In the genomic region with DNA sequence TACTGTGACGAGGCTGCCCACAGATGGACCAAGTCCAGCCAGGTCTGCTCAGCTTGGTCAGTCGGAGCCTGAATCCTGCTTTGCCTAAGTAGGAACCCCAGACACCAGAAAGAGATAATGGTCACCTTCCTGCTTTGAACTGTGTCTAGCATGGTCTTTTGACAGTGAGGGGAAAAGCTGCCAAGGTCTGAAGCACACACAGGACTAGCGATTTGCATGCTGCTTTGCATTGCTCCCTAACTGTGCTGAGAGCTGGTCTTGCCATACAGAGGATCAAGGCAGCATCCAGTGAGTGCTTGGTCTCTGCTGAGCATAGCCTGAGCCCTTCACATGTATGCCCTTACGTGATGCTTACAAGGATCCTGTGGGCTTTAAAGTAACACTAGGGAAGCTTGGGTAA, we compare ENCODE assay signal across 34 mouse cellular contexts. TPM values are rescaled to one million over a fixed set of nuclear protein-coding genes. Genes with fewer than 3 reads are reported as not detected.
A peak's percentile ranks its signal among the peaks of the same experiment; 100 is the strongest.
DNase-seq lines count a peak whose midpoint lies in the region; ATAC-seq and TF ChIP-seq lines count a peak whose summit lies in the region.
"Had no signal": no experiment of that assay in that cellular context is flagged by ENCODE, and none has a peak within 500 bp of the region (broad histone marks: within the 10 kb centered on the region; RNA-seq: fewer than 3 reads in every experiment).

No protein-coding gene starts in this region.

- no peak for TF ChIP-seq POLR2A in CH12.LX (IDR thresholded peaks at IDR 0.05; ENCODE audit: low read depth, low read length)

- peak; percentile 65 for TF ChIP-seq EP300 in CH12.LX (IDR thresholded peaks at IDR 0.05; ENCODE audit: low read length)

- no peak overlapping the region for H3K9ac ChIP-seq in CH12.LX (ENCODE audit: insufficient read depth, low read depth)
- H3K9ac ChIP-seq: embryonic facial prominence, embryonic 12.5 days; embryonic facial prominence, embryonic 15.5 days; forebrain, postnatal 0 days; heart, embryonic 13.5 days; hindbrain, embryonic 14.5 days had no signal

- H3K9me3 ChIP-seq in megakaryocyte, embryonic 14.5 days, result peaks cover 5% of the 10 kb centered on the region; the same call in 1 of the 2 replicates
- H3K9me3 ChIP-seq in CH12.LX (replicated peaks; ENCODE audit: low read length), result peaks cover 6% of the 10 kb centered on the region
- H3K9me3 ChIP-seq: embryonic facial prominence, embryonic 12.5 days; embryonic facial prominence, embryonic 15.5 days; heart, embryonic 13.5 days had no signal

- H3K4me2 ChIP-seq in CH12.LX (ENCODE audit: insufficient read depth, low read depth, poor library complexity, severe bottlenecking), result peak overlapping the region; percentile 17
- H3K4me2 ChIP-seq: embryonic facial prominence, embryonic 12.5 days; embryonic facial prominence, embryonic 15.5 days; heart, embryonic 13.5 days; hindbrain, embryonic 14.5 days had no signal

- dilution Hi-C loops in CH12.LX (cut with MboI; ENCODE audit: extremely low pct_ligation_motif_present, extremely low pct_unique_long_range_greater_than_20kb, low sequenced_read_pairs), result no loop called here

- ATAC-seq in megakaryocyte, adult 5-6 weeks (ENCODE audit: poor library complexity, severe bottlenecking), result no peak
- ATAC-seq: activated CD4-positive, CD25-positive, alpha-beta regulatory T cell, adult 4 months; forebrain, embryonic 14.5 days; forebrain, postnatal 0 days; hindbrain, postnatal 0 days; inflammation-experienced regulatory T-cells, adult 6 months had no signal

- peak overlapping the region; percentile 23; the same call in 1 of the 2 replicates for H3K27ac ChIP-seq in CH12.LX (ENCODE audit: insufficient read depth, low read depth)
- H3K27ac ChIP-seq: embryonic facial prominence, embryonic 12.5 days; embryonic facial prominence, embryonic 15.5 days; heart, adult 2 months; heart, embryonic 13.5 days; hindbrain, embryonic 14.5 days; hindbrain, postnatal 0 days had no signal

- no peaks in the 10 kb centered on the region for H3K79me2 ChIP-seq in CH12.LX (replicated peaks; ENCODE audit: control insufficient read depth, extremely low read depth, insufficient read depth, poor library complexity, severe bottlenecking)

- peaks cover 54% of the 10 kb centered on the region for H3K27me3 ChIP-seq in megakaryocyte, embryonic 14.5 days (replicated peaks)
- H3K27me3 ChIP-seq in CH12.LX (replicated peaks), result peaks cover 6% of the 10 kb centered on the region
- peaks cover 1% of the 10 kb centered on the region; the same call in 1 of the 2 replicates for H3K27me3 ChIP-seq in splenic B cell, adult 2 months (ENCODE audit: control insufficient read depth, insufficient read depth, low read length, poor library complexity, severe bottlenecking)
- H3K27me3 ChIP-seq: embryonic facial prominence, embryonic 12.5 days; embryonic facial prominence, embryonic 15.5 days; heart, embryonic 13.5 days had no signal

- no peak for TF ChIP-seq CTCF in CH12.LX (conservative IDR thresholded peaks at IDR 0.05 in 1 of 2, IDR thresholded peaks at IDR 0.05 in 1 of 2; ENCODE audit: low read depth in 2 of 2, low read length in 2 of 2)

- peak overlapping the region; percentile 53 for H3K4me3 ChIP-seq in megakaryocyte, embryonic 14.5 days (replicated peaks)
- peak overlapping the region in 1 of 3 experiments; percentile 7 for H3K4me3 ChIP-seq in CH12.LX (replicated peaks in 1 of 3; ENCODE audit: low read depth in 2 of 3, low read length in 2 of 3, poor library complexity in 1 of 3)
- H3K4me3 ChIP-seq: embryonic facial prominence, embryonic 12.5 days; embryonic facial prominence, embryonic 15.5 days; heart, adult 2 months; heart, embryonic 13.5 days had no signal

- peak; percentile 9 for DNase-seq in urinary bladder, adult 2 months (ENCODE audit: low spot score)
- DNase-seq in urinary bladder, postnatal 25 days (ENCODE audit: low spot score), result no peak
- peak; percentile 88 for DNase-seq in CH12.LX (ENCODE audit: extremely low read depth)
- peak; percentile 54 for DNase-seq in splenic B cell, adult 2 months (ENCODE audit: low read depth, low spot score)
- DNase-seq in frontal cortex, postnatal 10 days (ENCODE audit: low spot score in 2 of 2), result no peak
- no peak for DNase-seq in embryo, embryonic 10 days (ENCODE audit: low spot score)
- DNase-seq: adrenal gland, adult 8-10 months; adrenal gland, postnatal 25 days; cerebellum, adult 11-12 months; cerebellum, adult 9-10 months; cerebellum, postnatal 14 days; forebrain, postnatal 0 days; gastrocnemius, postnatal 25 days; heart, adult 2 months; heart, postnatal 14 days; heart, postnatal 4 days had no signal

- no peaks in the 10 kb centered on the region for H3K36me3 ChIP-seq in megakaryocyte, embryonic 14.5 days (replicated peaks; ENCODE audit: low read length)
- no peaks in the 10 kb centered on the region for H3K36me3 ChIP-seq in CH12.LX (replicated peaks in 1 of 2; ENCODE audit: control insufficient read depth in 1 of 2, insufficient read depth in 1 of 2, low read length in 1 of 2)
- no peaks in the 10 kb centered on the region for H3K36me3 ChIP-seq in splenic B cell, adult 2 months (ENCODE audit: control insufficient read depth, insufficient read depth, low read length, poor library complexity, severe bottlenecking)
- H3K36me3 ChIP-seq: embryonic facial prominence, embryonic 15.5 days; heart, embryonic 13.5 days had no signal

- no peak for TF ChIP-seq RAD21 in CH12.LX (IDR thresholded peaks at IDR 0.05; ENCODE audit: low read depth, low read length)

- in situ Hi-C loops in CH12.LX (cut with MboI; ENCODE audit: low pct_ligation_motif_present, low pct_unique_long_range_greater_than_20kb, low sequenced_read_pairs), result no loop called here

- H3K4me1 ChIP-seq in megakaryocyte, embryonic 14.5 days, result peaks cover 35% of the 10 kb centered on the region
- H3K4me1 ChIP-seq in CH12.LX (ENCODE audit: control insufficient read depth in 1 of 2, insufficient read depth in 2 of 2), result peaks cover 11 to 27% of the 10 kb centered on the region in 2 experiments

TF ChIP-seq in CH12.LX, 34 proteins besides CTCF, POLR2A, EP300 and RAD21 (continues in another document):
- TF ChIP-seq MAFK (IDR thresholded peaks at IDR 0.05; ENCODE audit: insufficient replicate concordance, low read length) (no peak), USF1 (IDR thresholded peaks at IDR 0.05; ENCODE audit: low read depth, low read length) (no peak), MEF2A (IDR thresholded peaks at IDR 0.05; ENCODE audit: borderline replicate concordance, low read depth, low read length) (peak; percentile 57; the same call in 1 of the 2 replicates), SIN3A (IDR thresholded peaks at IDR 0.05; ENCODE audit: low read length) (peak; percentile 58; the same call in 1 of the 2 replicates), ELF1 (IDR thresholded peaks at IDR 0.05; ENCODE audit: low read depth, low read length) (peak; percentile 44; the same call in 1 of the 2 replicates), USF2 (conservative IDR thresholded peaks at IDR 0.05; ENCODE audit: low read depth, low read length) (no peak), MAX (IDR thresholded peaks at IDR 0.05; ENCODE audit: low read length) (peak; percentile 83), IRF4 (IDR thresholded peaks at IDR 0.05; ENCODE audit: low read depth, low read length) (peak; percentile 46; the same call in 1 of the 2 replicates), SMC3 (IDR thresholded peaks at IDR 0.05; ENCODE audit: low read depth, low read length) (no peak), NRF1 (IDR thresholded peaks at IDR 0.05; ENCODE audit: low read depth, low read length) (peak; percentile 36; the same call in 1 of the 2 replicates), MYC (IDR thresholded peaks at IDR 0.05; ENCODE audit: low read depth, low read length) (peak; percentile 72; the same call in 1 of the 2 replicates), NELFE (IDR thresholded peaks at IDR 0.05; ENCODE audit: low read depth, low read length) (0 out of 2 replicates have a peak, but pooled peaks have one; percentile 42), CHD2 (IDR thresholded peaks at IDR 0.05; ENCODE audit: low read length) (0 out of 2 replicates have a peak, but pooled peaks have one; percentile 21), HCFC1 (IDR thresholded peaks at IDR 0.05; ENCODE audit: low read depth, low read length) (no peak), KAT2A (IDR thresholded peaks at IDR 0.05; ENCODE audit: insufficient replicate concordance, low read length) (no peak), E2F4 (IDR thresholded peaks at IDR 0.05; ENCODE audit: insufficient replicate concordance, low read depth, low read length) (no peak)

RNA-seq across cellular contexts. Expression of gene Vash2, which starts 2.3 kb away (rescaled TPM):
- polyA plus RNA-seq in megakaryocyte, embryonic 14.5 days (2012; ENCODE audit: insufficient read depth, low replicate concordance), result 0.07 and 3.4 TPM in 2 replicates
- not detected in 2 replicates for total RNA-seq in megakaryocyte, adult 5-6 weeks (2015)
- 0.07 TPM in 1 of 2 replicates, not detected in the other for total RNA-seq in megakaryocyte, adult 5-6 weeks (2017)
- polyA plus RNA-seq in urinary bladder, adult 2 months (2012; rRNA removed), result 0.56 and 0.88 TPM in 2 replicates
- total RNA-seq in CH12.LX (2012; rRNA removed) (0.04 and 0.08 TPM in 2 replicates), CH12.LX (2014; rRNA removed) (0.05 and 0.17 TPM in 2 replicates)
- 0.16 and 0.25 TPM in 2 replicates for polyA plus RNA-seq in CH12.LX (2012; ENCODE audit: insufficient read length, low read depth)

RNA-seq across cellular contexts. Expression of gene Flvcr1, which starts 44.5 kb away (rescaled TPM):
- 3.2 and 13.7 TPM in 2 replicates for polyA plus RNA-seq in megakaryocyte, embryonic 14.5 days (2012; ENCODE audit: insufficient read depth, low replicate concordance)
- 52.7 and 55.5 TPM in 2 replicates for total RNA-seq in megakaryocyte, adult 5-6 weeks (2015)
- 45.4 and 57.0 TPM in 2 replicates for total RNA-seq in megakaryocyte, adult 5-6 weeks (2017)
- polyA plus RNA-seq in urinary bladder, adult 2 months (2012; rRNA removed), result 16.5 and 18.3 TPM in 2 replicates
- total RNA-seq in CH12.LX (2012; rRNA removed), result 40.0 and 47.9 TPM in 2 replicates
- 86.8 and 93.8 TPM in 2 replicates for total RNA-seq in CH12.LX (2014; rRNA removed)
- 35.9 and 37.5 TPM in 2 replicates for polyA plus RNA-seq in CH12.LX (2012; ENCODE audit: insufficient read length, low read depth)

RNA-seq across cellular contexts. Expression of gene Spata45, which starts 55.0 kb away (rescaled TPM):
- polyA plus RNA-seq in megakaryocyte, embryonic 14.5 days (2012; ENCODE audit: insufficient read depth, low replicate concordance), result not detected in 2 replicates
- total RNA-seq in megakaryocyte, adult 5-6 weeks (2015), result not detected in 2 replicates
- total RNA-seq in megakaryocyte, adult 5-6 weeks (2017), result not detected in 2 replicates
- polyA plus RNA-seq in urinary bladder, adult 2 months (2012; rRNA removed), result not detected in 2 replicates
- total RNA-seq in CH12.LX (2012; rRNA removed) (not detected in 2 replicates), CH12.LX (2014; rRNA removed) (not detected in 2 replicates)
- polyA plus RNA-seq in CH12.LX (2012; ENCODE audit: insufficient read length, low read depth), result 0.76 TPM in 1 of 2 replicates, not detected in the other
- total RNA-seq: adrenal gland, adult 8-10 months; adrenal gland, postnatal 25 days; forebrain, postnatal 0 days; gastrocnemius, adult 8-10 months; gastrocnemius, postnatal 25 days; heart, adult 2 months; heart, postnatal 14 days; heart, postnatal 4 days; hindbrain, postnatal 0 days; MEL had no signal
- polyA plus RNA-seq: activated CD4-positive, CD25-positive, alpha-beta regulatory T cell, adult 4 months; brain, embryonic 14.5 days; embryonic facial prominence, embryonic 12.5 days; embryonic facial prominence, embryonic 15.5 days; forebrain, embryonic 11.5 days; forebrain, embryonic 14.5 days; forebrain, postnatal 0 days; frontal cortex, adult 2 months; gonadal fat pad, adult 2 months; heart, adult 2 months; heart, embryonic 13.5 days; heart, embryonic 16.5 days; hindbrain, embryonic 11.5 days; hindbrain, embryonic 14.5 days; hindbrain, postnatal 0 days had no signal

RNA-seq across cellular contexts. Expression of gene Angel2, which starts 56.5 kb away (rescaled TPM):
- polyA plus RNA-seq in megakaryocyte, embryonic 14.5 days (2012; ENCODE audit: insufficient read depth, low replicate concordance), result 1.6 and 1.7 TPM in 2 replicates
- total RNA-seq in megakaryocyte, adult 5-6 weeks (2015), result 24.1 and 31.6 TPM in 2 replicates
- 28.3 and 31.6 TPM in 2 replicates for total RNA-seq in megakaryocyte, adult 5-6 weeks (2017)
- polyA plus RNA-seq in urinary bladder, adult 2 months (2012; rRNA removed), result 45.3 and 50.5 TPM in 2 replicates
- total RNA-seq in CH12.LX (2012; rRNA removed) (24.4 and 25.3 TPM in 2 replicates), CH12.LX (2014; rRNA removed) (49.9 and 53.6 TPM in 2 replicates)
- 34.2 and 34.8 TPM in 2 replicates for polyA plus RNA-seq in CH12.LX (2012; ENCODE audit: insufficient read length, low read depth)

Comparison
In these comparisons a context has a peak if more than half of its experiments do, and no peak if none do; other contexts are left out.
1. DNase-seq: peak in urinary bladder, adult 2 months (single experiment), CH12.LX (single experiment) and splenic B cell, adult 2 months (single experiment); none in urinary bladder, postnatal 25 days (single experiment), frontal cortex, postnatal 10 days (0 of 2) and embryo, embryonic 10 days (single experiment).